8 mouse cellular contexts compared by ENCODE assay signal in genomic region chr1:106796987-106797779, GRCm38 (mm10). TPM values are rescaled to one million over a fixed set of nuclear protein-coding genes. Genes with fewer than 3 reads are reported as not detected.
DNase-seq lines count a peak whose midpoint lies in the region; ATAC-seq and TF ChIP-seq lines count a peak whose summit lies in the region.

No protein-coding gene starts in this region.

- no peak for TF ChIP-seq CTCF in hindbrain, postnatal 0 days (IDR thresholded peaks at IDR 0.05; ENCODE audit: low read depth)

- H3K4me1 ChIP-seq in kidney, embryonic 16.5 days (ENCODE audit: insufficient read depth, low read length) = peaks cover 7% of the 10 kb centered on the region; the same call in 1 of the 2 replicates
- peaks cover 16% of the 10 kb centered on the region for H3K4me1 ChIP-seq in embryonic facial prominence, embryonic 10.5 days
- peaks cover 6% of the 10 kb centered on the region; the same call in 1 of the 2 replicates for H3K4me1 ChIP-seq in hindbrain, postnatal 0 days (ENCODE audit: insufficient read depth, low read length)
- H3K4me1 ChIP-seq in midbrain, embryonic 16.5 days (ENCODE audit: control insufficient read depth, insufficient read depth, low read length) = peaks cover 26% of the 10 kb centered on the region

- H3K27me3 ChIP-seq in kidney, embryonic 16.5 days (ENCODE audit: insufficient read depth, low read length) = no peaks in the 10 kb centered on the region
- no peaks in the 10 kb centered on the region for H3K27me3 ChIP-seq in embryonic facial prominence, embryonic 10.5 days (replicated peaks; ENCODE audit: low read depth, poor library complexity, severe bottlenecking)
- no peaks in the 10 kb centered on the region for H3K27me3 ChIP-seq in hindbrain, postnatal 0 days (ENCODE audit: insufficient read depth, low read length)
- H3K27me3 ChIP-seq in midbrain, embryonic 16.5 days (ENCODE audit: control insufficient read depth, insufficient read depth, low read depth, low read length) = no peaks in the 10 kb centered on the region

- 0 out of 2 replicates have a peak overlapping the region, but pooled peaks have one; percentile 39 for H3K9ac ChIP-seq in kidney, embryonic 16.5 days (replicated peaks; ENCODE audit: low read length)
- H3K9ac ChIP-seq in hindbrain, postnatal 0 days (replicated peaks; ENCODE audit: low read length) = no peak overlapping the region
- H3K9ac ChIP-seq in midbrain, embryonic 16.5 days (ENCODE audit: low read depth, low read length) = 0 out of 2 replicates have a peak overlapping the region, but pooled peaks have one; percentile 20

- peak; percentile 7; the same call in 1 of the 2 replicates for ATAC-seq in kidney, embryonic 16.5 days (ENCODE audit: low FRiP score, low TSS enrichment)
- ATAC-seq in hindbrain, postnatal 0 days = no peak
- peak; percentile 55 for ATAC-seq in midbrain, embryonic 16.5 days
- no peak; the same call in 1 of the 2 replicates for ATAC-seq in cerebellum, adult (ENCODE audit: insufficient number of reproducible peaks, low FRiP score, low TSS enrichment)

- no peaks in the 10 kb centered on the region for H3K9me3 ChIP-seq in kidney, embryonic 16.5 days (ENCODE audit: low read length)
- no peaks in the 10 kb centered on the region for H3K9me3 ChIP-seq in embryonic facial prominence, embryonic 10.5 days
- no peaks in the 10 kb centered on the region for H3K9me3 ChIP-seq in hindbrain, postnatal 0 days (ENCODE audit: low read length)
- no peaks in the 10 kb centered on the region for H3K9me3 ChIP-seq in midbrain, embryonic 16.5 days (replicated peaks; ENCODE audit: control insufficient read depth, low read length, poor library complexity, severe bottlenecking)

- no peak for DNase-seq in kidney, adult 8-10 months
- DNase-seq in embryonic facial prominence, embryonic 10.5 days (ENCODE audit: low spot score) = no peak
- DNase-seq in hindbrain, postnatal 0 days (ENCODE audit: low spot score) = no peak
- DNase-seq in layer of hippocampus, adult 18-20 months (ENCODE audit: low spot score in 2 of 2) = no peak
- DNase-seq in left cerebral cortex, adult 18-20 months (ENCODE audit: low spot score in 2 of 2) = no peak

- peak overlapping the region; percentile 99 for H3K4me3 ChIP-seq in kidney, embryonic 16.5 days (ENCODE audit: low read length)
- peak overlapping the region; percentile 98 for H3K4me3 ChIP-seq in embryonic facial prominence, embryonic 10.5 days
- H3K4me3 ChIP-seq in hindbrain, postnatal 0 days (ENCODE audit: low read length) = peak overlapping the region; percentile 79
- peak overlapping the region; percentile 87 for H3K4me3 ChIP-seq in midbrain, embryonic 16.5 days (ENCODE audit: low read depth, low read length)

- 64% methylated on average over 7 of the region's 7 CpGs for WGBS in kidney, embryonic 16.5 days
- WGBS in embryonic facial prominence, embryonic 10.5 days = 61% methylated on average over 7 of the region's 7 CpGs
- 63% methylated on average over 7 of the region's 7 CpGs for WGBS in hindbrain, postnatal 0 days
- WGBS in midbrain, embryonic 16.5 days = 64% methylated on average over 7 of the region's 7 CpGs

- no peak overlapping the region for H3K27ac ChIP-seq in kidney, embryonic 16.5 days (ENCODE audit: low read length)
- H3K27ac ChIP-seq in embryonic facial prominence, embryonic 10.5 days (replicated peaks) = peak overlapping the region; percentile 95; the same call in 1 of the 2 replicates
- H3K27ac ChIP-seq in hindbrain, postnatal 0 days = no peak overlapping the region
- no peak overlapping the region for H3K27ac ChIP-seq in midbrain, embryonic 16.5 days (ENCODE audit: low read length)

- H3K4me2 ChIP-seq in kidney, embryonic 16.5 days (replicated peaks; ENCODE audit: low read depth, low read length) = peak overlapping the region; percentile 59
- peak overlapping the region; percentile 67 for H3K4me2 ChIP-seq in hindbrain, postnatal 0 days (ENCODE audit: low read depth, low read length)
- peak overlapping the region; percentile 57 for H3K4me2 ChIP-seq in midbrain, embryonic 16.5 days (ENCODE audit: low read length)

- no peaks in the 10 kb centered on the region for H3K36me3 ChIP-seq in kidney, embryonic 16.5 days (ENCODE audit: insufficient read depth, low read length)
- peaks cover 5% of the 10 kb centered on the region; the same call in 1 of the 2 replicates for H3K36me3 ChIP-seq in embryonic facial prominence, embryonic 10.5 days (replicated peaks)
- no peaks in the 10 kb centered on the region for H3K36me3 ChIP-seq in hindbrain, postnatal 0 days (ENCODE audit: insufficient read depth, low read length)
- no peaks in the 10 kb centered on the region for H3K36me3 ChIP-seq in midbrain, embryonic 16.5 days (ENCODE audit: control insufficient read depth, insufficient read depth, low read length)

RNA-seq across cellular contexts. Expression of gene Vps4b, which starts 0.7 kb away (rescaled TPM):
- 74.1 and 79.0 TPM in 2 replicates for polyA plus RNA-seq in kidney, embryonic 16.5 days (2015; fragmentation: Nextera tagmentation; extraction: Ambion mirVana)
- polyA plus RNA-seq in embryonic facial prominence, embryonic 10.5 days (2016; fragmentation: Nextera tagmentation; extraction: Ambion mirVana) = 67.5 and 67.8 TPM in 2 replicates
- total RNA-seq in hindbrain, postnatal 0 days (2014; rRNA removed) = 13.2 and 18.7 TPM in 2 replicates
- polyA plus RNA-seq in hindbrain, postnatal 0 days (2015; fragmentation: Nextera tagmentation; extraction: Ambion mirVana) = 20.3 and 28.0 TPM in 2 replicates
- 32.9 and 33.3 TPM in 2 replicates for polyA plus RNA-seq in midbrain, embryonic 16.5 days (2015; fragmentation: Nextera tagmentation; extraction: Ambion mirVana)
- 10 to 100 TPM; 51.6 to 57.9 TPM for total RNA-seq in layer of hippocampus, adult 18-20 months (2021)
- 10 to 100 TPM; 56.1 to 58.3 TPM for total RNA-seq in left cerebral cortex, adult 18-20 months (2021)

RNA-seq across cellular contexts. Expression of gene Kdsr, which starts 37.7 kb away (rescaled TPM):
- 14.7 and 16.3 TPM in 2 replicates for polyA plus RNA-seq in kidney, embryonic 16.5 days (2015; fragmentation: Nextera tagmentation; extraction: Ambion mirVana)
- 9.7 and 10.1 TPM in 2 replicates for polyA plus RNA-seq in embryonic facial prominence, embryonic 10.5 days (2016; fragmentation: Nextera tagmentation; extraction: Ambion mirVana)
- total RNA-seq in hindbrain, postnatal 0 days (2014; rRNA removed) = 8.9 and 9.1 TPM in 2 replicates
- 17.2 and 17.6 TPM in 2 replicates for polyA plus RNA-seq in hindbrain, postnatal 0 days (2015; fragmentation: Nextera tagmentation; extraction: Ambion mirVana)
- 16.6 and 17.2 TPM in 2 replicates for polyA plus RNA-seq in midbrain, embryonic 16.5 days (2015; fragmentation: Nextera tagmentation; extraction: Ambion mirVana)
- 10 to 100 TPM; 29.1 TPM for total RNA-seq in layer of hippocampus, adult 18-20 months (2021)
- total RNA-seq in left cerebral cortex, adult 18-20 months (2021) = 10 to 100 TPM; 27.3 to 28.4 TPM

Comparison
In these comparisons a context has a peak if more than half of its experiments do, and no peak if none do; other contexts are left out.
1. ATAC-seq: peak in kidney, embryonic 16.5 days (single experiment) and midbrain, embryonic 16.5 days (single experiment); none in hindbrain, postnatal 0 days (single experiment) and cerebellum, adult (single experiment).
2. Peak in every context shown above with its lines, with median percentiles within 50 percentile points of each other: H3K4me2 ChIP-seq and H3K4me3 ChIP-seq.